Mouse (Mus musculus): ENCODE measurements around the gene Ntmt1. TPM values are rescaled to one million over a fixed set of nuclear protein-coding genes. Genes with fewer than 3 reads are reported as not detected.

Gene Ntmt1
- polyA plus RNA-seq, 1 experiment from 2014 or later: 52.4 TPM

DNA sequence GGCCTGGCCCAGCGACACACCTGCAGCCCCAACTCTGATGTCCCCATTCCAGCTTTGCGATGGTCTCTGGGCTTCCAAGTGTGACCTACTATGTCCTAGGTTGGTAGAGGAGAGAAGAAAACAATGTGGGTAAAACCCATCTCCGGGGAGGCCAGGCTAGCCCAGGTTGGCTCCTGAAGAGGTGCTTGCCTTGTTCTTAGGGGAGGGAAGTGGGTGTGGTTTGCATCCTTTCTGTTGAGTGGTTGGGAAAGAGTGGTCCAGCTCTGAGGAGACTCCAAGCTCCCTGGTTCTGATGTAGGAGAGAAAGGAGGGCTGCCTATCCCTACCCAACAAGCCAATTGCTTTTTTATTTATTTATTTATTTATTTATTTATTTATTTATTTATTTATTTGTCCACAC lies 57.8 kb downstream of the Ntmt1 start:
- Histone ChIP-seq H3K27me3 (ENCODE audit: control insufficient read depth, insufficient read depth, low read length) (no peaks in the 10 kb centered on the region), H3K4me2 (replicated peaks; ENCODE audit: low read depth) (peak overlapping the region; percentile 61), H3K9ac (ENCODE audit: low read length) (no peak overlapping the region), H3K4me1 (replicated peaks; ENCODE audit: control insufficient read depth, insufficient read depth) (0 out of 2 replicates have a peak, but pooled peaks cover 4% of the 10 kb centered on the region), H3K27ac (replicated peaks) (no peak overlapping the region), H3K4me3 (ENCODE audit: low read depth, low read length) (peak overlapping the region; percentile 37; the same call in 1 of the 2 replicates), H3K9me3 (ENCODE audit: control insufficient read depth, low read length) (no peaks in the 10 kb centered on the region), H3K36me3 (ENCODE audit: control insufficient read depth, insufficient read depth, low read length) (no peaks in the 10 kb centered on the region)
- ATAC-seq (ENCODE audit: low FRiP score, low TSS enrichment) (no peak), DNase-seq (ENCODE audit: low spot score) (no peak)
- WGBS: 55% methylated on average over 3 of the region's 3 CpGs
- TF ChIP-seq EP300 (optimal IDR thresholded peaks at IDR 0.05): no peak
- no peak for TF ChIP-seq CTCF (IDR thresholded peaks at IDR 0.05; ENCODE audit: low read depth)

GRCm38 (mm10) chr2:30870863-30871262 lies 63.2 kb downstream of the Ntmt1 start:
- TF ChIP-seq EP300 (optimal IDR thresholded peaks at IDR 0.05): no peak
- TF ChIP-seq CTCF (IDR thresholded peaks at IDR 0.05; ENCODE audit: low read depth): no peak
- H3K27ac ChIP-seq (replicated peaks): no peak overlapping the region
- ATAC-seq (ENCODE audit: low FRiP score, low TSS enrichment) (no peak), DNase-seq (ENCODE audit: low spot score) (no peak)
- H3K9me3 ChIP-seq (ENCODE audit: control insufficient read depth, low read length): no peaks in the 10 kb centered on the region
- no peaks in the 10 kb centered on the region for H3K4me1 ChIP-seq (replicated peaks; ENCODE audit: control insufficient read depth, insufficient read depth)
- no peak overlapping the region for H3K4me2 ChIP-seq (replicated peaks; ENCODE audit: low read depth)
- 64% methylated on average over 8 of the region's 8 CpGs for WGBS
- H3K4me3 ChIP-seq (ENCODE audit: low read depth, low read length): no peak overlapping the region
- no peaks in the 10 kb centered on the region for H3K27me3 ChIP-seq (ENCODE audit: control insufficient read depth, insufficient read depth, low read length)
- no peaks in the 10 kb centered on the region for H3K36me3 ChIP-seq (ENCODE audit: control insufficient read depth, insufficient read depth, low read length)
- no peak overlapping the region for H3K9ac ChIP-seq (ENCODE audit: low read length)

Other genes with a start within 250 kb of the Ntmt1 start
- 0.57 and 0.63 TPM in 2 replicates for gene Cstad, start 212.8 kb upstream of the Ntmt1 start, polyA plus RNA-seq (2015; fragmentation: Nextera tagmentation; extraction: Ambion mirVana)
- 2.0 and 2.5 TPM in 2 replicates for gene 1700001O22Rik, start 4.2 kb upstream of the Ntmt1 start, polyA plus RNA-seq (2015; fragmentation: Nextera tagmentation; extraction: Ambion mirVana)
- 17.2 and 19.6 TPM in 2 replicates for gene Asb6, start 22.5 kb downstream of the Ntmt1 start, polyA plus RNA-seq (2015; fragmentation: Nextera tagmentation; extraction: Ambion mirVana)
- 1.8 and 2.0 TPM in 2 replicates for gene Prrx2, start 27.1 kb downstream of the Ntmt1 start, polyA plus RNA-seq (2015; fragmentation: Nextera tagmentation; extraction: Ambion mirVana)
- 28.3 and 29.2 TPM in 2 replicates for gene Ptges, start 122.0 kb downstream of the Ntmt1 start, polyA plus RNA-seq (2015; fragmentation: Nextera tagmentation; extraction: Ambion mirVana)
- 20.1 and 21.8 TPM in 2 replicates for gene Tor1b, start 145.1 kb downstream of the Ntmt1 start, polyA plus RNA-seq (2015; fragmentation: Nextera tagmentation; extraction: Ambion mirVana)
- gene Tor1a, start 160.1 kb downstream of the Ntmt1 start, polyA plus RNA-seq (2015; fragmentation: Nextera tagmentation; extraction: Ambion mirVana): 49.1 and 51.2 TPM in 2 replicates
- 29.5 TPM in 2 replicates for gene BC005624, start 174.4 kb downstream of the Ntmt1 start, polyA plus RNA-seq (2015; fragmentation: Nextera tagmentation; extraction: Ambion mirVana)
- gene Usp20, start 174.5 kb downstream of the Ntmt1 start, polyA plus RNA-seq (2015; fragmentation: Nextera tagmentation; extraction: Ambion mirVana): 8.9 and 9.0 TPM in 2 replicates

Data from stomach, postnatal 0 days (tissue).